Mouse (Mus musculus) retina, embryonic 14.5 days (tissue): Measurements from ENCODE around the gene Otud7b.
"Not testable (repeated sequence)": the region's sequence is repeated elsewhere in the genome, so short reads cannot be mapped to it uniquely, and the experiment has no call there.

Source experiments
- DNase-seq: peaks from one replicate; pipeline ENCODE4 v3.0.0-alpha.2; 2015; ENCODE audit warnings: low spot score

The Otud7b gene

DNA sequence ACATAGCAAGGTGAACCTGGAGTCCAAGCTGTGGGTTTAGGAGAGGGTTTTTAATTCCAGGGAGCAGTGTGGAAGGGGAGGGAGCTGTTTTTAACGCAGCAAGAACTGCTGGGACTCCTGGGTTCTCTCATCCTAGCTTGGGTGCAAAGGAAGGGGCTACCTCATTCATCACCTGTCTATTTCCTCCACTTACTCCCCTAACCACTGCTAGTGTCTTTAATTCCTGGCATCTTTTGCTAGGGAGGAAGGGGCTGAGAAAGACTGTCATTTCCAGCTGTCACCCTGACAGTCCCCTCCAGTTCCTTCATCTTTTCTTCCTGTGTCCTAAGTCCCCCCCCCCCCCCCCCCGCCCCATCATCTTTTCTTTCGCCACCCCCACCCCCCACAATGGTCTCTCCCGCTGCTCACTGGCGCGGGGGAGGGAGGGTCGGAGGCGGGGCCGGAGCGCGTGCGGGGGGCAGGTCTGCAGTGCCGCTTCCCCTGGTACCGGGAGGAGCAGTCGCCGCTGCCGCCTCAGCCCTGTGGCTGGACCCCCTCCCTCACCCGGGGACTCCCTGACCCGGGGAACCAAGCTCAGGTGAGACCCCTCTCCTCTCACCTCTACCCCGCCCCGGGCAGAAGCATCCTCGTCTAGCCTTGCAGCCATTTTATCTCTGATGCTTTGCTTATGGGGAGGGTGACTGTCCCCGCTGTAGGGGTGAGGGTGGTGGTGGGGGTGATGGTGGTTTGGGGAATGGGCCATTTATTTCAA lies 76.6 kb downstream of the Otud7b start, which contains the start of gene Sv2a:
Sv2a (plus strand) TSS at position 425 of the 751 bp plus-strand sequence.
- peak; percentile 50 for DNase-seq

GRCm38 (mm10) chr3:96181510-96182381 lies 77.4 kb downstream of the Otud7b start:
- peak; percentile 20 for DNase-seq

GRCm38 (mm10) chr3:96182382-96182776 lies 78.1 kb downstream of the Otud7b start:
- DNase-seq = peak; percentile 16

DNA sequence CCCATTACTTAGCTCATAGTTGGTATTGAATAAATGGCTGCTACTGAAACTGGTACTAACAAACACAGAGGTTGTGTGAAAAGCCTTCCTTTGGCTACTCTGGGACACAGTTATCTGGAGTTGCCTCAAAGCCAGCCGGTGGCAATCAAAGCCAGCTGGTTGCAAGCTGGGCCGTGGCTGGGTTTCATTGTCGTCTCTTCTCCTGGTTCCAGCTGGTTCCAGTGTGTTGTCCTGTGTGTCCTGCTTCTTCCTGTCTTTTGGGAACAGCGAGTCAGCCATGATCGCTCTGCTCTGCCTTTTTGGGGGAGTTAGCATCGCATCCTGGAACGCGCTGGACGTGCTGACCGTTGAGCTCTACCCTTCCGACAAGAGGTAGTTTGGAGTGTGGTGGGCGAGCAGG lies 88.7 kb downstream of the Otud7b start:
- DNase-seq = no peak

DNA sequence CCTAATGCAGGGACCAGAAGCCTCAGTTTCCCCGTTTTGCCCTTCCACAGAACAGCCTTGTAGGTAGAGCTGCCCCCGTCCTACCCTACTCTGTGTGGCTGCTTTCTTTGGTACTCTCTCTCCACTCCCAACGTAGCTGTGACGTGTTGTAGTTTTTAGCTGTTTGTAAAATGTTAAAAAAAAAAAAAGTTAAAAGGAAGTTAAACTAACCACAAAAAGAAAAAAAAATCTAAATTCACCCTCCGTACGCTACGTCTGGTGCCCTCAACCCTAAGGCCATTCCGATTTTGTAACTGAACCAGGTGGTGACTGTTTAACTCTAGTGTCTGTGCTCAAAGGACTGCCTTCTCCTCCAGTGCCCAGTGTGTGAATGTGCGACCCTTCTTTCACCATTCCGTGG lies 90.6 kb downstream of the Otud7b start:
- no peak for DNase-seq

DNA sequence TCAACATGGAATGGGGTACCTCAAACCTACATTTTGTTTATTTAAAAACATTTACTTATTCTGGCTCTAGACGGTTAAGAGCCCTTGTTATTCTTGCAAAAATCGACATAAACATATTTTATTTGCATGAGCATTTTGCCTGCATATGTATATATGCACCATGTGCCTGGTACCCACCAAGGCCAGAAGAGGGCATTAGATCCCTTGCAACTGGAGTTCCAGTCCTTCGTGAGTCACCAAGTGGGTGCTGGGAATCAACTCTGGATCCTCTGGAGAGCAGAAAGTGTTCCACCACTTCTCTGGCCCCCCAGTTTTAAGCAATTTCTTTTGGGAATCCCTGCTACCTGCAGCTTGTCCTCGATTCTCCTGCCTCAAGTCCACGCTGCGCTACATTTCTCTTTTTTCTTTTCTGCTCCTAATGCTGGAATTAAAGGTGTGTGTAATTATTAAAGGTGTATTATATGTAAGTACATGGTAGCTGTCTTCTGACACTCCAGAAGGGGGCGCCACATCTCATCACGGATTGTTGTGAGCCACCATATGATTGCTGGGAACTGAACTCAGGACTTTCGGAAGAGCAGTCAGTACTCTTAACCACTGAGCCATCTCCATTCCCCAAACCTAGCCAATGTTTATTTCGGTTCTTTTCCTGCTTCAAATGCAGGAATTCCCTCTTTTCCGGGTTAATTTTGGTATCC lies 91.4 kb downstream of the Otud7b start:
- no peak for DNase-seq

- no peak for DNase-seq
These were observed 92.3 kb downstream of the Otud7b start for GRCm38 (mm10) chr3:96196437-96197128.

DNA sequence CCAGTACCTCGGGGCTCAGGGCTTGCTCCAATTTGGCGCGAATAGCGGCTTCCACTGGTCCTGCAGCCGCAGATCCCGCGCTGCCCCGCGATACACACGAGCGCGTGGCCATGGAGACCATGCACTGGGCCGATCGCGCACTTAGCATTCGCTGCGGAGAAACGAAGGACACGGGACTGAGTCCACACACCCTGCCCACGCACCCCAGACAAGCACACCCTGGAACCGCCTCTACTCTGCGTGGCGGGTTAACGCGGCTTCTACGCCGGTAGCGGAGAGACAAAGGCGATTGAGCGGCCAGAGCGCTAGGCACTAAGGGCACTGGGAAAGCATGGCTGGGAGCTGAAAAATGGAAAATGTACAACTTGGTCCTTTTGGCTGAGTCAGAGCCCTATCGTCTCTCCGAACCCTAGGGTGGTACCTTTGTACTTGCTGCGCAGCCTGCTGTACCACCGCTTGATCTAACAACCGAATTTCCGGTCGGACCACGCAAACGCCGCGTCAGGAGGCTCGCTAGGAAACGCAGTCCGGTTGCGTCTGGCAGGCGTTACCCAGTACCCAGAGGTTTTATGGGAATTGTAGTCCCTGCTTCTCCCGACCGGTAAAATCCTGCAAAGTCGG lies 92.9 kb downstream of the Otud7b start:
- DNase-seq = peak; percentile 88

DNA sequence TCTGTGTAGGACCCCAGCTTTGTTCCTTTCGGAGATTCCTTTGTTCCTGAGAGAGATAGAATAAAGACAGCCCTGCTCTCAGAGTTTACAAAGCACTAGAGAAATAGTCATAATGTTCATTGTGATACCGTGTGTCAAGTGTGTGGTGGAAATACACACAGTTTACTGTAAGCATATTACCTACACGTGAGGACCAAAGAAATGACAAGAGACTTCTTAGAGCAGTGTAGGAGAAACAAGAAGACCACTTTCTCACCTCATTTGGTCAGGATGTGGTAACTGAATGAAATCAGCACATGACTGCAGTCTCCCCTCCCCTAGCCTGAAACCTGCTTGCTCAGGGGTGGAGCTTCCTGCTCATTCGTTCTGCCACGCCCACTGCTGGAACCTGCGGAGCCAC lies 93.9 kb downstream of the Otud7b start:
- peak; percentile 5 for DNase-seq

GRCm38 (mm10) chr3:96198601-96199251 lies 94.4 kb downstream of the Otud7b start:
- DNase-seq = not testable (repeated sequence)

DNA sequence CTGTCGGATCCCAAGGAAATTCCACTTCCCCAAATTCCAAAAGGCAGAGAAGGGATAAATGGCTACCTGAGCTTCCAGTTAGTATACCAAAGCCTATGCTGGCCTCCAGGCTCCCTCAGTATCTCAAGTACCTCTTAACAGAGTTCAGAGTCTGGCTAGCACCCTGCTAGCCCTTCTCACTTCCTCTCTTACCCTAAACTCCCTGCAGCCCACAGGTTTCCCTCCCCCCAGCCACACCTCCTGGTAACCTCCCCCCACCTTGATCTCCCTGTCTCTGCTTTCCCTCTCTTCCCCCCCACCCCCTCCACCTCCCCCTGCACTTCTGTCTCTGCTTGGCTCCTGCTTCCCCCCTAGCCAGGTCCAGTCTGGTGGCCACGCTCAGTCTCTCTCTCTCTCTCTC lies 95.4 kb downstream of the Otud7b start:
- DNase-seq = no peak

GRCm38 (mm10) chr3:96207819-96208218 lies 103.5 kb downstream of the Otud7b start:
- no peak for DNase-seq

DNA sequence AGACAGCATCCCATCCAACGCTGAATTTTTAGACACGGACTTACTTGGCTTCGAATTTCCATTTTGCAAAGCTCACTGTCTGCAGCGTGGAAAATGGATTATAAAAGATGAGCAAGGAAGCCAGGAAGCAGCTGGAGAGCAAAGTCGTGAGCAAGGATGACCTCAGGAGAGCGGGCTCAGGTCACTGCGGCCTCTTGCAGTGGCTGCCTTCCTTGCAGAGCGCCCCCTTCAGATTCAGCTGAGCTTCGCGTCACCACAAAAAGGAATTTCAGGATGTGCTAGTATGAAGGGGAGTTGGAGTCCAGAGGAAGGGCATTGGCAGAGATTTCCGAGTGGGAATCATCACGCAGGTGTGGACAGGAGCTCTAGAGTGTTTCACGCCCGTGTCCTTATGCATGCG lies 104.9 kb downstream of the Otud7b start:
- DNase-seq = peak; percentile 22
